8 mouse cellular contexts compared by ENCODE assay signal in genomic region chr1:188660882-188661281, GRCm38 (mm10).
DNase-seq lines count a peak whose midpoint lies in the region; ATAC-seq lines count a peak whose summit lies in the region.

No protein-coding gene starts in this region.

- WGBS in heart, embryonic 14.5 days, result 2% methylated on average over 8 of the region's 8 CpGs
- 2% methylated on average over 8 of the region's 8 CpGs for WGBS in limb, embryonic 12.5 days
- WGBS in stomach, embryonic 16.5 days, result 7% methylated on average over 8 of the region's 8 CpGs

- H3K9me3 ChIP-seq in heart, embryonic 14.5 days (ENCODE audit: control insufficient read depth, low read length), result no peaks in the 10 kb centered on the region
- H3K9me3 ChIP-seq in limb, embryonic 12.5 days, result no peaks in the 10 kb centered on the region
- H3K9me3 ChIP-seq in stomach, embryonic 16.5 days (replicated peaks; ENCODE audit: control insufficient read depth, low read length), result no peaks in the 10 kb centered on the region

- H3K27ac ChIP-seq in heart, embryonic 14.5 days (replicated peaks in 1 of 2; ENCODE audit: control insufficient read depth in 1 of 2, insufficient read depth in 1 of 2, low read depth in 2 of 2, low read length in 2 of 2), result peak overlapping the region in 1 of 2 experiments; percentile 34; a peak in 3 of 4 replicates
- H3K27ac ChIP-seq in limb, embryonic 12.5 days, result peak overlapping the region; percentile 77
- no peak overlapping the region; the same call in 1 of the 2 replicates for H3K27ac ChIP-seq in stomach, embryonic 16.5 days (ENCODE audit: low read length)

- H3K36me3 ChIP-seq in heart, embryonic 14.5 days (ENCODE audit: control insufficient read depth, insufficient read depth, low read length), result no peaks in the 10 kb centered on the region
- no peaks in the 10 kb centered on the region for H3K36me3 ChIP-seq in limb, embryonic 12.5 days
- no peaks in the 10 kb centered on the region for H3K36me3 ChIP-seq in stomach, embryonic 16.5 days (ENCODE audit: control insufficient read depth, insufficient read depth, low read length)

- peak overlapping the region; percentile 30 to 39 for H3K4me3 ChIP-seq in heart, embryonic 14.5 days (ENCODE audit: control insufficient read depth in 1 of 2, insufficient read depth in 1 of 2, low read depth in 1 of 2, low read length in 2 of 2)
- peak overlapping the region; percentile 26 for H3K4me3 ChIP-seq in limb, embryonic 12.5 days (replicated peaks)
- peak overlapping the region; percentile 24 for H3K4me3 ChIP-seq in stomach, embryonic 16.5 days (replicated peaks; ENCODE audit: low read length)

- H3K9ac ChIP-seq in heart, embryonic 14.5 days (ENCODE audit: low read length), result peak overlapping the region; percentile 48
- H3K9ac ChIP-seq in limb, embryonic 12.5 days (replicated peaks), result peak overlapping the region; percentile 18; the same call in 1 of the 2 replicates
- peak overlapping the region; percentile 33 for H3K9ac ChIP-seq in stomach, embryonic 16.5 days (ENCODE audit: low read length)

- DNase-seq in R1 (ENCODE audit: low read depth, low spot score), result peak; percentile 5
- peak; percentile 64 for DNase-seq in embryo, embryonic 11 days
- DNase-seq in urinary bladder, postnatal 25 days (ENCODE audit: low spot score), result no peak
- no peak for DNase-seq in frontal cortex, adult 2 months (ENCODE audit: extremely low spot score in 1 of 2, low spot score in 1 of 2)

- peaks cover 7% of the 10 kb centered on the region in 2 experiments; a peak in 3 of 4 replicates for H3K4me1 ChIP-seq in heart, embryonic 14.5 days (ENCODE audit: control insufficient read depth in 2 of 2, insufficient read depth in 2 of 2, low read length in 2 of 2)
- peaks cover 20% of the 10 kb centered on the region for H3K4me1 ChIP-seq in limb, embryonic 12.5 days (replicated peaks)
- peaks cover 5% of the 10 kb centered on the region; the same call in 1 of the 2 replicates for H3K4me1 ChIP-seq in stomach, embryonic 16.5 days (ENCODE audit: control insufficient read depth, insufficient read depth, low read length)

- no peak for ATAC-seq in heart, embryonic 14.5 days (ENCODE audit: insufficient number of reproducible peaks, insufficient read depth, low FRiP score, low read depth)
- ATAC-seq in limb, embryonic 12.5 days (ENCODE audit: insufficient number of reproducible peaks, insufficient read depth, low FRiP score, low TSS enrichment, low read depth), result peak; percentile 37; the same call in 1 of the 2 replicates
- ATAC-seq in stomach, embryonic 16.5 days (ENCODE audit: insufficient read depth, low FRiP score), result no peak
- no peak for ATAC-seq in frontal cortex, adult (ENCODE audit: low TSS enrichment)

- H3K4me2 ChIP-seq in heart, embryonic 14.5 days (ENCODE audit: low read length), result peak overlapping the region; percentile 60
- H3K4me2 ChIP-seq in limb, embryonic 12.5 days, result peak overlapping the region; percentile 62
- peak overlapping the region; percentile 51 for H3K4me2 ChIP-seq in stomach, embryonic 16.5 days (ENCODE audit: low read depth, low read length)

- no peaks in the 10 kb centered on the region for H3K27me3 ChIP-seq in heart, embryonic 14.5 days (ENCODE audit: control insufficient read depth, insufficient read depth, low read length)
- H3K27me3 ChIP-seq in limb, embryonic 12.5 days, result peaks cover 11% of the 10 kb centered on the region; the same call in 1 of the 2 replicates
- no peaks in the 10 kb centered on the region for H3K27me3 ChIP-seq in stomach, embryonic 16.5 days (ENCODE audit: control insufficient read depth, insufficient read depth, low read length)

Comparison
In these comparisons a context has a peak if more than half of its experiments do, and no peak if none do; other contexts are left out.
1. DNase-seq: peak in R1 (single experiment) and embryo, embryonic 11 days (single experiment); none in urinary bladder, postnatal 25 days (single experiment) and frontal cortex, adult 2 months (0 of 2).
2. Peak in every context shown above with its lines, with median percentiles within 50 percentile points of each other: H3K4me2 ChIP-seq, H3K4me3 ChIP-seq and H3K9ac ChIP-seq.